Mouse (Mus musculus) frontal cortex, postnatal 10 days (tissue): Measurements from ENCODE around the gene Brpf1.

ENCODE experiments used
- DNase-seq, 2 experiments: peaks; one replicate each; pipeline ENCODE4 v3.0.0; 2022; ENCODE audit warnings: low spot score in 2 of 2, mixed read lengths in 1 of 2

The Brpf1 gene

GRCm38 (mm10) chr6:113306986-113307349 is at the start of gene Brpf1:
Brpf1 (plus strand) TSS chr6:113307137.
- no peak for DNase-seq

- DNase-seq, result no peak
Observed at GRCm38 (mm10) chr6:113261174-113261858, 45.6 kb upstream of the Brpf1 start.

- DNase-seq, result no peak
Observed at GRCm38 (mm10) chr6:113263531-113263930, 43.4 kb upstream of the Brpf1 start.

GRCm38 (mm10) chr6:113264429-113264828 is 42.5 kb upstream of the Brpf1 start:
- no peak for DNase-seq

- no peak for DNase-seq
Observed at GRCm38 (mm10) chr6:113266996-113267655, 39.8 kb upstream of the Brpf1 start.

GRCm38 (mm10) chr6:113267988-113268387 is 38.9 kb upstream of the Brpf1 start:
- DNase-seq, result no peak

GRCm38 (mm10) chr6:113272365-113272764 is 34.6 kb upstream of the Brpf1 start:
- DNase-seq, result no peak

GRCm38 (mm10) chr6:113276846-113277245 is 30.1 kb upstream of the Brpf1 start:
- no peak for DNase-seq

- DNase-seq, result no peak
Observed at GRCm38 (mm10) chr6:113281676-113282075, 25.3 kb upstream of the Brpf1 start.

DNA sequence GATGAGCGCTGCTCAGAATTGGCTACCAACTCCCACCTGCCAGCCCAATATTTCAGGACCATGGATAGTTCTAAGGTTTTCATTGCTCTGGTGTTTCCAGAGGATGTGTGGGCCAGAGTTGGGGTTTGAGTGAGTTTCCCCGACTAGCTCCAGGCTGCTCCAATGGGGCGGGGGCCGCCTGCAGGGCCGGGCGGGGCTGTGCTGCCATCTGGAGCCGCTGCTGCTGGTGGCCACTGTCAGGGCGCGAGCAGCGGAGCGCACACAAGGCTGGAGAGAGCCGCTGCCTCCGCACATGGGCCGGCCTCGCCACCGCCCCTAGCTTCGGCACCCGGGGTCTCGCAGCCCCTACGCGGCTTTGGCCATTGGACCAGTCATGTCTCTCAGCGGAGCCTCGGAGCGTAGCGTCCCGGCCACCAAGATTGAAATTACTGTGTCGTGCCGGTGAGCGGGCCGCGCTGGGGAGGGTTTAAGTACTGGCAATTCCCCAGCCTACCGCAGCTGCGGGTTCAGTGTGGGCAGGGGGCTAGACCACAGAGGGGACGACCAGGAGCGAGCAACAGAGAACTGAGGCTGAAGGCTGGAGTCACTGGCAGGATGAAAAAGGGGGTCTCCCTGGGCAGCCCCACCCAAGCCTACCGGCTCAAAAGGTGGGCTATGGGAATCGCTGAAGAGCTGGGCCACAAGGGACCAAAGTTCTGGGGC is 24.7 kb upstream of the Brpf1 start, which contains the start of gene Cpne9:
Cpne9 (plus strand) TSS at position 207 of the 702 bp plus-strand sequence.
- peak in 1 of 2 experiments; percentile 26 for DNase-seq

DNA sequence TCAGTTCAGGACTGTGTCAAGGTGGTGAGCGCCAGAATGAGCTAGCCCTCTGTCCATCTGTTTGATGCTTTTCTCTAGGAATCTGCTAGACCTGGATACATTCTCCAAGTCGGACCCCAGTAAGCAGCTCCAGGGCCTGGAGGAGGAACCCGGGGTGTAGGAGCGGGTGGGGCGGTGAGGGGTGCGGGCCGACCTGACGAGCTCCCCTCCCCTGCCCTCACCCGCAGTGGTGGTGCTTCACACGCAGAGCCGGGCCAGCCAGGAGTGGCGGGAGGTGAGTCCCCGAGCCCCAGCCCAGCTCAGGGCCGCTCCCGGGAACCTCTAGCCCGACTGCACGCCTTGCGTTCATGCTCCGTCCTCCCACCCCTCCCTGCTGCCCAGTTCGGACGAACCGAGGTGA is 24.0 kb upstream of the Brpf1 start:
- DNase-seq, result no peak

DNA sequence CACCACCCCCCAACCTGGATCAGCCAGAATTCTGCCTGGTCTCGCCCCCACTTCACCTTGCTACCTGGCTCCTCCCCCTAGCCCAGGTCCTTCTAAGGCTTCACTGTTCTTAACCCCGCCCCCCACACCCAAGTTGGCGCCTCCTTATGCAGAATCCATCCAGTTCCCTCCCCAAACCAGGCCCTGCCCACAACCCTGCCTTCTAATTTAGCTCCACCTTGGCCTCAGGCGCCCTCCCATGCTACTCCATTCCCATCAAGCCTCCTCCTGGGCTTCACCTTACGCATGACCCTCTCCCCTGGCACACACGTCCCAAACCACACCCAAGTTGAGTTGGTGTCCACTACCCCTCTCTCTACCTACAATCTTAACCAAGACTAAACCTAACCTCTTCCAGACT is 23.4 kb upstream of the Brpf1 start:
- DNase-seq, result no peak

GRCm38 (mm10) chr6:113284931-113285330 is 22.0 kb upstream of the Brpf1 start:
- DNase-seq, result no peak

DNA sequence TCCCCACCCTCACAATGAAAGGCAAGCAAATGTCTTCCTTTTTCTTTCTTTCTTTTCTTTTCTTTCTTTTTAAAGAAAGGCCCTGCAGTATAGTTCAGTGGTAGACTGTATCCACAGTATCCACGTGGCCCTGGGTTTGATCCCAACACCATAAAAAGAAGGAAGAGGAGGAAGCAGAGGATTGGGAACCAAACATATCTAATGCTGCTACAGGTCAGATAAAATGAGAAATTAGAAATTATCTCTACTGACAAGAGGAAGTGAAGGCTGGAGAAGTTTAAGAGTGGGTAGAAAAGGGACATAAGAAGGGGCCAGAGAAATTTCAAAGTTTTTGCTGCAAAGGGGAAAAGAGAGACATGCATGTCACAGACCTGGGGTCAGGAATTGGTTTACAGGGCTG is 20.6 kb upstream of the Brpf1 start:
- no peak for DNase-seq

DNA sequence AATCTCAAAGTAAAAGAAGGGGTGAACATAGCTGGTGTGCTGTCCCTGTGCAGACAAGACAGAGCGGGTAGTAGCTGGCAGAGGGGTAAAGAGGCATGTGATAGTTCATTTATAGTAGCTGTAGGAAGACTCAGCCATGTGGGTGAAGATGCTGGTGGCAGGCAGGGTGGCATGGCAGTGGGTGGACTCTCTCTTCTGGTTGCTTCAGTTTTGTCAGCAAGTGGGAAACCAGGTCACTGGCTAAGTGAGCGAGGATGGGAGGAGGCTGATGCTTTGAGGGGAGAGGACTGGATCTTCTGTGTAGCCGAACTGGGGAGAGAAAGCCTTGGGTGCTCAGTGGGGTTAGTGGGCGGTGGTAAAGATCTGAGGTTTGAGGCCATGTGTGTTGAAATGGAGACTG is 19.7 kb upstream of the Brpf1 start:
- peak in 1 of 2 experiments; percentile 38 for DNase-seq

GRCm38 (mm10) chr6:113289346-113289745 is 17.6 kb upstream of the Brpf1 start:
- no peak for DNase-seq

- no peak for DNase-seq
Observed at GRCm38 (mm10) chr6:113290346-113290745, 16.6 kb upstream of the Brpf1 start.

GRCm38 (mm10) chr6:113292938-113293337 is 14.0 kb upstream of the Brpf1 start:
- no peak for DNase-seq

GRCm38 (mm10) chr6:113296046-113296445 is 10.9 kb upstream of the Brpf1 start:
- DNase-seq, result no peak

- DNase-seq, result no peak
Observed at GRCm38 (mm10) chr6:113296639-113297038, 10.3 kb upstream of the Brpf1 start.

- no peak for DNase-seq
Observed at GRCm38 (mm10) chr6:113301350-113301749, 5.6 kb upstream of the Brpf1 start.

DNA sequence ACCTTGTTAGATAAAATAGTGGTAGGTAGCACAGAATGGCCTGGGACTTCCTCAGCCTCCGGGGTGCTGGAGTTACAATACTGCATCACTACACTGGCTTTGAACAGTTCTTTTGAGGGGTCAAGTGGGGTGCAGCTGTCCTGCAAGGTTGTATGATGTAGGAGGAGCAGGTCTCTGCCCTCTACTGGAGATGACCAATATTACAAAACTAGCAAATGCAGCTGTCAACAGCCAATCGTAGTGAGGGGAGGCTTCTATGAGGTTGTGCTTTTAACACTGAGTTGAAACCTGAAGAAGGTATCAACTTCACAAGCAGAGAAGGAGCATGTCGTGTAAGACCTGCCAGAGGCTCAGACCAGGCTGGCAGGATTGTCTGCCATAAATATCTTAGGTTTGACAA is 4.7 kb upstream of the Brpf1 start:
- no peak for DNase-seq
